Mouse (Mus musculus) brown adipose tissue, adult 24 weeks (tissue): Measurements from ENCODE around the gene Sirpa. TPM values are rescaled to one million over a fixed set of nuclear protein-coding genes. Genes with fewer than 3 reads are reported as not detected.
A peak's percentile ranks its signal among the peaks of the same experiment; 100 is the strongest.

Source experiments
- H3K27ac ChIP-seq: fragments of 200-500 bp; replicated peaks from 2 replicates; pipeline ENCODE4 v1.5.1; 2012; ENCODE audit warnings: low read depth, mild to moderate bottlenecking, low read length
- H3K4me1 ChIP-seq: fragments of 200-500 bp; 2 replicates; pipeline ENCODE4 v1.6.1; 2012; ENCODE audit warnings: low read length, mixed read lengths; ENCODE audit not compliant: control insufficient read depth, insufficient read depth, insufficient read length
- H3K4me3 ChIP-seq: fragments of 200-500 bp; 2 replicates; pipeline ENCODE4 v1.5.1; 2012; ENCODE audit warnings: low read depth, mild to moderate bottlenecking, low read length, moderate library complexity; ENCODE audit not compliant: insufficient read depth
- polyA plus RNA-seq: library from polyadenylated mRNA; stranded (reverse); fragments of >200 nt; gene quantifications from 2 replicates; pipeline ENCODE4 v1.2.4, GENCODE M21; 2012; ENCODE audit not compliant: missing spikeins, insufficient read depth, insufficient read length

Sirpa gene
- polyA plus RNA-seq: 10.9 and 11.9 TPM in 2 replicates

- peak within 1 kb of the TSS; percentile 87 for H3K27ac ChIP-seq
- peaks cover 14% of the 10 kb centered on the region for H3K4me1 ChIP-seq
- peak within 1 kb of the TSS; percentile 92 for H3K4me3 ChIP-seq
These were observed at the start of gene Sirpa for GRCm38 (mm10) chr2:129592459-129593140. Gene Sirpa (plus strand): TSS chr2:129592835.

- H3K27ac ChIP-seq: no peak overlapping the region
These were observed 48.2 kb upstream of the Sirpa start for GRCm38 (mm10) chr2:129544448-129544847.

GRCm38 (mm10) chr2:129544919-129545318, 47.7 kb upstream of the Sirpa start:
- H3K27ac ChIP-seq: no peak overlapping the region
- no peaks in the 10 kb centered on the region for H3K4me1 ChIP-seq
- H3K4me3 ChIP-seq: no peak overlapping the region

More at GRCm38 (mm10) chr2:129544448-129544847, 48.2 kb upstream of the Sirpa start:
- no peaks in the 10 kb centered on the region for H3K4me1 ChIP-seq
- H3K4me3 ChIP-seq: no peak overlapping the region

GRCm38 (mm10) chr2:129545596-129545995, 47.0 kb upstream of the Sirpa start:
- no peak overlapping the region for H3K27ac ChIP-seq
- H3K4me3 ChIP-seq: no peak overlapping the region

GRCm38 (mm10) chr2:129546772-129547171, 45.9 kb upstream of the Sirpa start:
- 0 out of 2 replicates have a peak overlapping the region, but pooled peaks have one; percentile 16 for H3K27ac ChIP-seq
- H3K4me1 ChIP-seq: no peaks in the 10 kb centered on the region
- H3K4me3 ChIP-seq: no peak overlapping the region

More at GRCm38 (mm10) chr2:129545596-129545995, 47.0 kb upstream of the Sirpa start:
- H3K4me1 ChIP-seq: no peaks in the 10 kb centered on the region

- Histone ChIP-seq H3K27ac (0 out of 2 replicates have a peak overlapping the region, but pooled peaks have one; percentile 8), H3K4me1 (no peaks in the 10 kb centered on the region)
These were observed 43.0 kb upstream of the Sirpa start for GRCm38 (mm10) chr2:129549537-129550135.

GRCm38 (mm10) chr2:129550781-129551180, 41.9 kb upstream of the Sirpa start:
- Histone ChIP-seq H3K4me1 (no peaks in the 10 kb centered on the region), H3K27ac (no peak overlapping the region), H3K4me3 (no peak overlapping the region)

More at GRCm38 (mm10) chr2:129549537-129550135, 43.0 kb upstream of the Sirpa start:
- no peak overlapping the region for H3K4me3 ChIP-seq

- Histone ChIP-seq H3K4me1 (peaks cover 5% of the 10 kb centered on the region), H3K4me3 (no peak overlapping the region), H3K27ac (no peak overlapping the region)
These were observed 36.6 kb upstream of the Sirpa start for GRCm38 (mm10) chr2:129556081-129556480.

- H3K27ac ChIP-seq: 0 out of 2 replicates have a peak overlapping the region, but pooled peaks have one; percentile 50
- no peak overlapping the region for H3K4me3 ChIP-seq
- H3K4me1 ChIP-seq: peaks cover 5% of the 10 kb centered on the region
These were observed 34.4 kb upstream of the Sirpa start for GRCm38 (mm10) chr2:129558008-129558874.

GRCm38 (mm10) chr2:129558875-129559219, 33.8 kb upstream of the Sirpa start:
- no peak overlapping the region for H3K4me3 ChIP-seq
- H3K4me1 ChIP-seq: peaks cover 5% of the 10 kb centered on the region
- peak overlapping the region; percentile 50; the same call in 1 of the 2 replicates for H3K27ac ChIP-seq

- Histone ChIP-seq H3K27ac (no peak overlapping the region), H3K4me3 (no peak overlapping the region), H3K4me1 (peaks cover 5% of the 10 kb centered on the region)
These were observed 30.8 kb upstream of the Sirpa start for GRCm38 (mm10) chr2:129561796-129562195.

- Histone ChIP-seq H3K4me3 (no peak overlapping the region), H3K4me1 (no peaks in the 10 kb centered on the region), H3K27ac (no peak overlapping the region)
These were observed 28.5 kb upstream of the Sirpa start for GRCm38 (mm10) chr2:129563944-129564709.

GRCm38 (mm10) chr2:129569120-129569519, 23.5 kb upstream of the Sirpa start:
- Histone ChIP-seq H3K4me3 (no peak overlapping the region), H3K4me1 (no peaks in the 10 kb centered on the region), H3K27ac (no peak overlapping the region)

- Histone ChIP-seq H3K4me3 (no peak overlapping the region), H3K4me1 (no peaks in the 10 kb centered on the region), H3K27ac (no peak overlapping the region)
These were observed 23.1 kb upstream of the Sirpa start for GRCm38 (mm10) chr2:129569556-129569955.
